Mouse (Mus musculus) A20 (cell line): Measurements from ENCODE around the gene Hoxd11.
A peak's percentile ranks its signal among the peaks of the same experiment; 100 is the strongest.

Experiments
- DNase-seq: peaks from one replicate; pipeline ENCODE4 v3.0.0-alpha.2; 2011; ENCODE audit warnings: low read depth, low spot score

Hoxd11 gene

DNA sequence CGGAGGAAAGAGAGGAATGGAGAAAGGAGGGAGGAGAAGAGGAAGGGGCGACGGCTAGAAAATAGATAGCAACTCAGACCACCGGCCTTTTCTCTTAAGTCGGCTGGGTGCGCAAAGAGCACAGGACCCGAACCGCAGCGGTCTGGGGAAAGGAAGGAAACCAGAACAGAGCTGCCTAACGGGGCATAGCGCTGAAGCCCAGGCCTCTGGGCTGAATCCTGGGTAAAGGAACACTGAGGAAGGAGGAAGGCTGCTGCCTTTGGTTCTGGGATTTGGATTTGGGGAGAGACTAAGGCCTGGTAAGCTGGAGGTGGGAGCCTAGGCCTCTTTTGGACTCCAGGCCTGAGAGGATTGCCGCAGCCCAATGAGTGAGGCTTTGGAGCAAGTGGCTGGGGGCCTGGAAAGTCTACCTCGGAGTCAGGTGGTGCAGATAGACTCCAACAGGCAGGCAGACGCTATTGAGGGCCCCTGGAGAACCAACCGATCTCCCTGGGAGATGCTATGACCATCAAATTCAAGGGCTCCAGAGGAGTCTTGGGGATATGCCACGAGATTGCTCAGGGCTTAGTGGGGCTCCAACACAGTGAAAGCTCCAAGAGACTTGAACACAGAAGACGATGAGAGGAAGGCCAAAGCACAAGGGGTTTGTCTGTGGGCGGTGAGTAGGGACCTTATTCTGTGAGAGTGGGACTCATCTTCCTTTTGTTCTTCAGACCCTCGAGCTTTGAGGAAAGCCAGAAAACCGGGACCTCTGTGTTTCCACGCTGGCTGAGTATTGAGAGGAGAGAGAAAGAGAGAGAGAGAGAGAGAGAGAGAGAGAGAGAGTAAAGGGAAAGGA lies 1.4 kb downstream of the Hoxd11 start:
- DNase-seq: no peak

DNA sequence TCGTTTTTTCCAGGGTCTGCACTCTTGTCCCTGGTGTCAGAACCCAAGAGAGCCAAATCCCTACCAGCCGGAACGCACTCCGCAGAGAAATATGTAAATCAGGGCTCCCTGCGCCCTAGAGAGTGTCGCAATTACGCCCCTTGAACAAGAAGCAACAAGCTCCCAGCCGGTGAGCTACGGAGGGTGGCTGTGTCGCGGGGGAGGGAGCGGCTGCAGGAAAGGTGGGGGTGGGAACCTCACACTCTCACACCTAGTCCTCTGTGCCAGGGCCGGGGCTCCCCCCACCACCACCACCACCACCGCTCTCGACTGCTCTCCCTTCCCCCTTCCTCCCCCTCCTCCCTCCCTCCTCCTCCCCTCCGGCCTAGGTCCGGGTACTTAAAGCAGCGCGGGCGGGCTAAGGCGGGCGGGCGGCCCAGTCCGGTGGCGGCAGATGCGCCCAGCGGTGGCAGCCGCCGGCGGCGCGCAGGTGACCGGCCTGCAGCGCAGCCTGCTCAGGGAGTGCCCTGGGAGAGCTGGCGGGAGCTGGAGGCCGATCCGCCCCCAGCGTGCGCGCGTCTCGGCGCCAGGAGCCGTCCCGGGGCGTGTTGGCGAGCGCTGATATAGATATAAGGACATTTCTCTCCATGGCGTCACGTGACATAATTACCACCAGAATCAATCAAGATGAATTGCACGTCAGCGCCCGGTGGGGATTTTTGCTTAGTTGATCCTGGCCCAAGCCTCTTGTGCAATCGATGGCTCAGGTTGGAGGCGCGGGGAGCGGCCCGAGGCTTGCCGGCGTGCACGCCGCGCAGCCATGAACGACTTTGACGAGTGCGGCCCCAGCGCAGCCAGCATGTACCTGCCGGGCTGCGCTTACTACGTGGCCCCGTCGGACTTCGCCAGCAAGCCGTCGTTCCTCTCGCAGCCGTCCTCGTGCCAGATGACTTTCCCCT lies 2.5 kb downstream of the Hoxd11 start:
- no peak for DNase-seq

DNA sequence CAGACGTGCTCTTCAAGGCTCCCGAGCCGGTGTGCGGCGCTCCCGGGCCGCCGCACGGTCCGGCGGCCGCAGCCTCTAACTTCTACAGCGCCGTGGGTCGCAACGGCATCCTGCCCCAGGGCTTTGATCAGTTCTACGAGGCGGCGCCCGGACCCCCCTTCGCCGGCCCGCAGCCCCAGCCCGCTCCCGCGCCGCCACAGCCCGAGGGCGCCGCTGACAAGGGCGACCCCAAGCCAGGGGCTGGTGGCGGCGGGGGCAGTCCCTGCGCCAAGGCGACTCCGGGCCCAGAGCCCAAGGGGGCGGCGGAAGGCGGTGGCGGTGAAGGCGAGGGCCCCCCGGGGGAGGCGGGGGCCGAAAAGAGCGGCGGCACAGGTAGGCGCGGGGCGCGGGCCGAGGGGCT lies 3.4 kb downstream of the Hoxd11 start:
- DNase-seq: no peak

DNA sequence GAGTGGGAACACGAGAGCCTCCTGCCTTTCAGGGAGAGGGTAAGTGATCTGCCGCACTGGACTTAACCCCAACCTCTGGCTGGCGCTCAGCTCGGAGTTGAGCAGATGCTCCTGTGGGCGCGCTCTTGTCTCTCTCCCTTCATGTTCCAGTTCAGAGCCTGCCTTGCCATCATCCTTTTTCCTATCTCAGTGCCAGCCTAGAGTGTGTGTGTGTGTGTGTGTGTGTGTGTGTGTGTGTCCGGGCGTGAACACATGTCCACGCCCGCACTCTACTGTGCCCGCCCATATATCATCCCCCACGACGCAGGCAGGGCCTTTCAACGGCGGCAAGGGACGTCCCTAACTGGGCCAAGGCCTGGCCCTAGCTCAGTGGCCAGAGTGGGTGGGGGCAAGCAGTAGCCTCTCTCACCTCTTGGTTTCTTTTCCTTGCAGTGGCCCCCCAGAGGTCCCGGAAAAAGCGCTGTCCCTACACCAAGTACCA lies 4.2 kb downstream of the Hoxd11 start:
- no peak for DNase-seq

DNA sequence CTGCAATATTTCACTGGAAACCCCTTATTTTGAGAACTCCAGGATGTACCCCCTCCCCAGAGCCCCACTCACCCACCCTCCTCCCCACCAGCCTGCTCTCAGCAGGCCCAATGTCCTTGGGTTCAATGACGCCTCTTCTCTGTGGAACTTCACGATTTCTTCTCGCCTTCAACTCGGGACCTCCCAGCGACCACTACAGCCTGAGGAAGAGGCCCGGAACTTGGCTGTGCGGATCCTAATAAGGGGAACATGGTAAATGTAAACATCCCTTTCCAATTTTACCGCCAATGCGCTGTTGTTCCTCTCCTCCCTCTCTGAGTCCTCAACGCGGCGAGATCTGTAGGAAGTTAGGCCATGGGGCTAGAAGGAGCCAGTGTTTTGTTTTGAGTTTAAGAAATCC lies 4.7 kb downstream of the Hoxd11 start:
- no peak for DNase-seq

DNA sequence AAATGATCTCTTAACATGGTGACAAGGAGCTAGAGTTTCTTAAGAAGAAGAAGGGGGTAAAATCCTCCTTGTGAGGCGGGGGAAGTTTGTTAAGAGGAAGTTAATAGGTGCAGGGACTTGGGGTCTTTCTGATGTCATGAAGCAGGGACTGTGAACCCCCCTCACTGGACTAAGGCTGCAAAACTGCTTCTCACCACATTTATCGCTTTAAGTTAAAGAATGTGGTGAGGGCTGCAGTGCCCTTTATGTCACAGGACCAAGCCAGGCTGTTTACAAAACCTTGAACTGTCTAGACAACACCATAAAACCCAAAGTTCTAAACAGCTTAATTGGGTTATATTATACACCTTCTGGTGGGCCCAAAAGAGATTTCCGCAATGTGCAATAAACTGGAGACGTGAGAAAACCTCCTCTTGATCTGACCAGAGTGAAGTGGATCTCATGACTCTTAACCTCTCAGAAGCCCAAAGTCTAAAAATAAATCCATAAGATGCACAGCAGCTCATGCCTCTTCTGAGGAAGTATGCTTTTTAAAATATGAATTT lies 5.8 kb downstream of the Hoxd11 start:
- DNase-seq: no peak

DNA sequence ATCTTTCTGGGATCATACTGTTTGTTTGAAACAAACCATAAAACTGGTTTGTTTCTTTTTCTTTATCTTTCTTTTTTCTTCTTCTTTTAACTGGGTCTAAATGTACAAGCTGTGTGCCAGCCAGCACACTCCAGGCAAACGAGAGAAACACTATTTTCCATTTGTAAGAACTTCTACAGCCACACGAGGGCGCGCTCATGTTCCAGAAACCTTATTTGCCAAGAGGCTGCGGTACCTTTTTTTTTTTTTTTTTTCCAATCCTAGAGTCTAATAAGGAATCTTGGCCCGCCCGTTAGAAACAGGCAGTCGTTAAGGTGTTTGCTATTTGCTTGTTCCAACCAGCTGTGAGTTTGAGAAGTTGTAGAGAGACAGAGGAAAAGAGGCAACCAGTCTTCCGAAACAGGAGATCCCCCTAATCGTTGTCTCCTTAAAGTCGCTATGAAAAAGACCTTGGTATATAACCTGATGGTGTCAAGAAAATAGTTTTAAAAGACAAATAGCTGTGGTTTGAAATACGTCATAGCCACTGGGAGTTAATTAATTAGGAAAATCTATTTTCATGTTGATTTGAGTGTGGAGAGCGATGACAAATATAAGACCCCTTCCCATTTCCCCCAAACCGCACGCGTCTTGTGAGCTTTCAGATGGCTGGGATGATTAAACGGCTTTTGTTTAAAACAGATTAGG lies 7.1 kb downstream of the Hoxd11 start:
- peak; percentile 35 for DNase-seq

DNA sequence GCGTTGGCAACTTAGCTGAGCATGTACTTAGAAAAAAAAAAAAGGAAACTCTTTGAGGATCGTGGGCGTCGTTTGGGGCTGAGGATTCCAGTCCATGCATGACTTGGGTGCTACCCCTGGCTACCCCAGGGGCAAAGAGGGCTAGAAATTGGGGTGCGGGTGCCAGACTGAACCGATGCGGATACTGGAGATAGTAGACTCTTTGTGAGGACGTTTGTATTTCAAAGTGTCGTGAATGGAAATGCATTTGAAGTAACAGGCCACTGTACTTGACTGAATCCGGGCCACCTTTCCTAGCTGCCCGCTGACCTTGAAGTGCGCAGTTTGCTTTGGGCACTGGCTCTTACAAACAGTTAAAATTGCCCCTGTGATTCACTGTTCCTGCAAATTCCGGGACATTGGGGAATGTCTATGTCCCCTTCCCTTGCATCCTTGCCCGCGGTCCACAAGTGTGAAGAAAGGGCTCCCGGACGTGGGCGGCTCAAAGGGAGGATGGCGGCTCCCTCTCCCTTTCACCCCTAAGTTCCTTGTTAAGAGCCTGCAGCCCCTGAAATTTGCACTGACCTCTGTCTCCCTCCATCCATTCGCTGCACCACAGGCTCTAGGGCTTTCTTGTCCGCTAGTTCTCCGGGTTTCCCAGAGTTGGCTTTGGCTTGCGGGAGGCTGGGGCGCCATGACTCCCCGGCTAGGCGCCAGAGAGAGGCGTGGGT lies 7.8 kb downstream of the Hoxd11 start:
- no peak for DNase-seq

DNA sequence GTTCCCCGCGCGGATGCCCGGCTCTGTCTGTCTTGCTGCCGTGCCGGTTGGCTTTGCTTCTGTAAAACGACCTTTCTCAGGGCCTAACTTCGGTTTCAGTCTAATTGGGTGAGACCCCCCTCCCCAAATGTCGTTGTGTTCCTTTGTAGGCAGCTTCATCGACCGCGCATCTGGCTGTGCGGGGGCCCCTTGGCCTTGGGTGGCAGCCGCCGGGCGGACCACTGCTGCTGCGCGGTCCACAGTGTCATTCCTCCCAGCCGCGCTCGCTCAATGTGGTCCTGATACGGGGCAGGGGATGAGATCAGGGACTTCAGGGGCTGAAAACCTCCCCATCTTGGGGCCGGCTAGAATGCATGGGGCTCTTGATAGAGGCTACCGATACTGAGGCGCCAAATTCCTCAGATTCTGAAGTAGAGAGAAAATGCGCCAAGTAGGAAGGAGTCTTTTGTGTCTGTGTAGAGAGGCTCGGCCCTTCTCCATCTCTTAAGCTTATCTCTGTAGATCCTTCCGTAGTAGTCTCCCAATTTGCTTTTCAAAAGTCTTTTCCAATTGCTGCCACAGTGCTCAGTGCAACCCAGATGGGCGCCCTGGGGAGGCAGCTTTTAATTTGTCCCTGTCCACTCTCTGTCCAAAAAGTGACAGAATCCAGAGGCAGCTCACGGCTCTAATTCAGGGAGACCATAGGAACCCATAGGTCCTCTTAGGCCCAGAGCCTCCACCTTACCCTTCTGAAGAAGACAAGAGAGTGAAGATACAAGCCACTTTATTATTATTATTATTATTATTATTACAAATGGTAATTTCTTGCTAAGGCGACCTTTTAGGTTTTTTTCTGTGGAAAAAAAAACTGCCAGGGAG lies 8.6 kb downstream of the Hoxd11 start:
- no peak for DNase-seq

DNA sequence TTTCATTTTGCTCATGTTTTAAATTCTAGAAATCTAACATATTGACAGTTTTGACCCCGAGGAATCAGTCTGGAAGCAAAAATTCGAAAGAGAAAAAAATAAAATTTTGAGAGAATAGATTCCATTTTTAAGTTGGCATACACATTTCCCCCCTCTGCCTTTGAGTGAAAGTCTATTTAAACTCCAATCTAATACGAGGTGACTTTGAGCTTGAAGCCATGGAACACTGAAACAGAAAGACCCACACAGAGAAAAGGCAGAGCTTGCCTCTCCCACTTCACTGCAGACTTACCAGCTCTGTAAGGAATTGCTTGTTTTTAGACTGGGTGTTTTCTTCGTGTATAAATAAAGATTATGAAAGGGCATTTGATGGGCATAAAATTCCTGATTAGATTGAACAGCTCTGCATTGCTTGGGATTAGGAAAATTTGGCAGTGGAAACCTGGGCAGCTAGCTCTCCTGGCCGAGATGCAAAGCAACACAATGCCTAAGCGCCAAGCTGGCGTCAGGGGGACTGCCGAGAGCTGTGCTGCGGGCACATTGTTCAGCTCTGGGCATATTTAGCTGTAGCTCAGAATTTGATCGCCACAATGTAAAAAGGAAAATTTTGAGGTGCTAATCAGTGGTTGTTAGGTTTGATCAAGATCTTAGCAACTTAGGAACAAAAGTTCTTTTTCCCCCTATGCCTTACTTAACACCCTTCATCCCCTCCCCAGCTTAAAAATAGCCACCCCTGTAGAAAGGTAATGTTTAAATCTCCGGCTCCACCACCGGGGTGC lies 9.6 kb downstream of the Hoxd11 start:
- no peak for DNase-seq

DNA sequence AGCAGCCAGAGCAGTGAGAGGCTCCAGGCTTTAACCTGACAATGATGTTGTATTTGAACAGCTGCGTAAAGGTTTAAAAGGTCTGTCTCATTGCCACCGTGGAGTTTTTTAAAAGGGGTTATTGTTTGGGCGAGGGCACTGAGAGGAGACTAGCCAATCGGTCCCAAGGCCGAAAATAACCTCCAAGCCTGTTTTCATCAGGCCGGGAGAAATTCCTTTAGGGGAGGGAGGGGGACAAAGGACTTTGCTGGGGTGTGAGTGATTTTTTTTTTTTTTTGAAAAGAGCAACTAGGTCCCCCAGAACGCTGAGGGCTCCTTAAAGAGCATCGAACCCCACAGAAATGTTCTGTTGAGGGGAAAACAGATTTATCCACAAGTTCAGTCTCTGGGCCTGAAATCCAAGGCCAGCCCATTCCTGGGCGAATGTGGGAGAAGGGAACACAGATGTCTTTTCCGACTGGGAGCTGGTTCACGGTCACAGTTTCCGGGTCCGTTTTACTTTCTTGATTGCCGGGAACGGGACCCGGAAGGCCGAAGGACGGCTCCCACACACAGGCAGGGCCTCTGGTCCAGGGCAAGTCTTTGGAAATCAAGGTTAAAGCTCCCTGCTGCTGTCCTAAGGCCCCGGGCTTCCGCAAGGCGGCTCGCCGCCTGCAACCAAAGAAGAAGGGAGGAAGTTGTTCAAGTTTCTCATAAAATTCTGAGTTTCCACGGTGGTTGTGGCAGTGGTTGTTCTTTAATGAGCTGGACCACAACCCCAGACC lies 10.4 kb downstream of the Hoxd11 start:
- DNase-seq: no peak

DNA sequence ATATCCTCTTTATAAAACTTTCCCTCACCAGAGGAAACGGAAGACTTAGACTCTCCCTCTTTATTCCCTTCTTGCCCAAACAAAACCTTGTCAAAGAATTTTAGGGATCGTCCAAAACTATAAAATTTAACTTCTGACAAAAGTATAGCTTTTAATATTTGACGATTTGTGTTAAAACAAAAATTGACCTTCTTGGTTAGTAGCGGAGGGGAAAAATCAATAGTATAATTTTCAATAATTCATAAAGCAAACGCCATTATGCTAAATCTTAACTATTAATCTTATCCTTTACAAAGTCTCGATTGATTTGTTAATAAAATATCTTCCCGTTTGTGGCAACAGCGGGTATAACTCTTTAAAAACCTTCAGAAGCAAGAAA lies 11.0 kb downstream of the Hoxd11 start:
- DNase-seq: no peak

DNA sequence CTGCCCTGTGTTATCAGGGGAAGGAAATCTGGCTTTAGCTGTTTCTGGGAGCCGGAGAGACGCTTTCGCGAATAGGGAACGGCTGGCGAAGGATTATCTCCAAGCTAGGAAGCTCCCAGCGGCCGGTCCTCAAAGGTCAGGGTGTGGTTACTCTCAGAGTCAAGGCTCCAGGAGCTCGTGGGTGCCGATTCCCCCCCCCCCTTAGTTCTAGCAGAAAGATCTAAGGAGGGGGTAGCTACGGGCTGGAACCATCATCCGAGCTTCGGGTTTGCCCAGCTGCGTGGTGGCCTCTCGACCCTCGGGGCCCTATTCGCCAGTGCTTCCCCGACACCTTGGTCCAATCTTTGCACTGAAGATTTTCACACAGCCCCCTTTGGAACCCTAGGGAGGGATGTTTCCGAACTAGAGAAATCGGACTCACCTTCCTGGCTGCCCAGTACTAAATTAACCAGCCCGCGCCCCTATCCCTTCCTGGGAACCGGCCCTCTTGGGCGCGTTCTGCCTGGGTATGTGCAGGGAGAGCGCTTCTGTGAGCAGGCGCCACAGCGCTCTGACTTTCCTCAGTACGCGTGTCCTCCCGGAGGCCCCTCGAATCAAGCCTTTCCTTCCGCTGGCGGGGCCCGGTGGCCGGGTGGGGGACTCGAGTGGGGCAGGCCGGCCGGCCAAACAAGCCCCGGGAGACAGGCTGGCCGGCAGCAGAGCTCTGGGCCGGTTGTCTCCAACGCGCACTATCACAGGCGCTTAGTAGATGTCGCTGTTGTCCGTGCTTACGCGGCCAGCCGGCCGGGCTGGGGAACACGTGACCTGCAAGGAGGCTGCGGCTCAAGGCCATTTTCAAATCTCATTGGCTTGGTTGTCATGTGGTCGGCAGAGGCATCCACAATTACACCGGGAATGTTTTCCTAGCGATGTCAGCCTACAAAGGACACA lies 11.9 kb downstream of the Hoxd11 start, which contains the start of gene Hoxd10:
Gene Hoxd10, plus strand, starts transcription at position 903 of the 930 bp plus-strand sequence.
- DNase-seq: no peak

DNA sequence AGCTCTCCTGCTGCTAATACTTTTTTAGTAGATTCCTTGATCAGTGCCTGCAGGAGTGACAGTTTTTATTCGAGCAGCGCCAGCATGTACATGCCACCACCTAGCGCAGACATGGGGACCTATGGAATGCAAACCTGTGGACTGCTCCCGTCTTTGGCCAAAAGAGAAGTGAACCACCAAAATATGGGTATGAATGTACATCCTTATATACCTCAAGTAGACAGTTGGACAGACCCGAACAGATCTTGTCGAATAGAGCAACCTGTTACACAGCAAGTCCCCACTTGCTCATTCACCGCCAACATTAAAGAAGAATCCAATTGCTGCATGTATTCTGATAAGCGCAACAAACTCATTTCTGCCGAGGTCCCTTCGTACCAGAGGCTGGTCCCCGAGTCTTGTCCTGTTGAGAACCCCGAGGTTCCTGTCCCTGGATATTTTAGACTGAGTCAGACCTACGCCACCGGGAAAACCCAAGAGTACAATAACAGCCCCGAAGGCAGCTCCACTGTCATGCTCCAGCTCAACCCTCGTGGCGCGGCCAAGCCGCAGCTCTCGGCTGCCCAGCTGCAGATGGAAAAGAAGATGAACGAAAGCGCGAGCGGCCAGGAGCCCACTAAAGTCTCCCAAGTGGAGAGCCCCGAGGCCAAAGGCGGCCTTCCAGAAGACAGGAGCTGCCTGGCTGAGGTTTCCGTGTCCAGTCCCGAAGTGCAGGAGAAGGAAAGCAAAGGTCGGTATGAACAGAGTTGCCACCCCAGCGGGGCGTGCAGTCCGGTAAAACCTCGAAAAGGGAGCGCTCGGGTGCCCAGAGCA lies 12.8 kb downstream of the Hoxd11 start:
- DNase-seq: no peak

DNA sequence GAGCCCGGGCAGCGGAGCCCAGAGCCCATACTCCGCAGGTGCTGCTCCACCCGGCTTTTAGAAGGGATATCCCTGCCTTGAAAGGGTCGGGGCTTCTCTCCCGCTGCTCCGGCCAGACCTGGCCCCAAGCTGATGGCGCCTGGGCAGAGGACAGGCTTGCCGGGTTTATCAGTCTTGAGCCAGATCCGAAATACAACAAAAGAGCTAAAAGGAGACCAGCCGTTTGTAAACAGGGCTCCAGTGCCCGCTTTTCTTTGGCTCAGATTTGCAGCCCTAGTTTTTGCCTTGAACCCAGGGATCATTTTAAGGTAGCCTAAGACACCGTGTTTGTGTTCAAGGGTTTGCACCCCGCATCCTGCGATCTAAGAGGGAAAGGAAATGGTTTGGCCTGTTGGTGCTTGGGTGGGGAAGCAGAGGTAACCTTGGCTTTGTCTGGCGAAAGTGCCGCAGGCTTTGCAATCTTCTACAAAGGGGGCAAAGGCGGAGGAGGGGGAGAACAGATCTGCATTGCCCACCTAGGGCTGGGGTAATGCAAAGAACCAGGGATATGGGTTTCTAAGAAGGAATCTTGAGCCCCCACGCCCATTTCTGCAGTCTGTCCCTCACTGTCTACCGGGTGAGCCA lies 13.6 kb downstream of the Hoxd11 start:
- no peak for DNase-seq

DNA sequence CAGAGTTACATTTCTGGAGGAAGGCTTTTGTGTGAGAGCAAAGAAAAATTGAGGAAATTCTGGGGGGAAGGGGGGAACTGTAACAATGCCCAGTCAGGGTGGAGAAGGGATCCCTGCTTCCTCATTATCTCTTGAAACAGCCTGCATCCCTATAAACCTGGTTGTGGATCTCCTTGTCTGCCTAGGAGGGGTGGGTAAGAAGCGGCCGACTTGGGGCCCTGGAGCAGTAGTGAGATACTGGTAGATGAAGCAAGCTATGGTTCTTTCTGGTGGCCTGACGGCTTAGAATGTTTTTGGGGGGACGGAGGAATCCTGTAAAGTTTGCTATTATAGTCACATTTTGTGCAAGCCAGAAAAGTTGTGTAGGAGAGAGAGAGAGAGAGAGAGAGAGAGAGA lies 14.1 kb downstream of the Hoxd11 start:
- no peak for DNase-seq
